Mouse (Mus musculus): ENCODE results near the gene Nlgn1.

DNA sequence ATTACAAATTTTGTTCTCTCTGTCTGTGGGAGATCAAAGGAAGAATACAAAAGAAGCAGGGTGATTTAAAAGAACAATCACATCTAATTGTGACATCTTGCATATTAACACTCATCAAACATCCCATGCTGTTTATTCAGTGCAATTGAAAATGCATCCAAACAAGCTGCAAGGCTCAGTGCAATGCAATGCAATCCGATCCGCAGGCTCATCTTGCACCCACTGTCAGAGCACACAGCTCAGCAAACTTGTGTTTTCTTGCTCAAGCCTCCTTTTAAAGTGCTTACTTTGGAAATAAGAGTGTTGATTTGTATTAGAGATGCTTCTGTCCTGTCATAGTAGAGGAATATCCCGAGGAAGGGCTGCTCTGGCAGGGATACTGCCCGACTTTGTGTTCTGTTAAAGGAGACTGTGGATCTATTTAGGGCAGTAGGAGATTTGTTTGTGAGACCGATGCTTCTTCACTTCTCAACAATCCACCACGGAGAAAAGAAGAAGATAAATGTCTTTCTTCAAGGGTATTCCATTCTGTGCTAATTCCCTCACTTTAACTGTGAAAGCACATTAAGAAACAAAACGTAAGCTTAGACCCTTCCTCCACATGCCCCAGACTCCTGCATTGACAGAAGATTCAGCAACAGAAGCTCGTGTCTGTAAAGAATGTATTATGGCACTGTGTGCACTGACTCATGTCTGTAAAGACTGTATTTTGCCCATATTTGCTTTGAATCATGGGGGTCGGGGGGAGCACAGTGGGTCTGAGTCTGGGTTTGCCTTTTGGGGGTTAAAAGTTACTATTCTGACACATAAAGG lies 197.2 kb downstream of the Nlgn1 start:
- no peak for TF ChIP-seq EP300 (IDR thresholded peaks at IDR 0.05; ENCODE audit: low read depth)
- no peak for TF ChIP-seq CTCF (IDR thresholded peaks at IDR 0.05; ENCODE audit: low read depth)

Data from liver, embryonic 14.5 days (tissue).